Mouse (Mus musculus) layer of hippocampus, adult 9-10 months (tissue): Measurements from ENCODE around the gene Olfr140.

Source experiments
- DNase-seq: peaks from one replicate; pipeline ENCODE4 v3.0.0; 2022; ENCODE audit warnings: low spot score

The Olfr140 gene

GRCm38 (mm10) chr2:90063494-90063893 is at the start of gene Olfr140:
TSS of gene Olfr140 (minus strand) at chr2:90063594.
- DNase-seq = no peak

DNA sequence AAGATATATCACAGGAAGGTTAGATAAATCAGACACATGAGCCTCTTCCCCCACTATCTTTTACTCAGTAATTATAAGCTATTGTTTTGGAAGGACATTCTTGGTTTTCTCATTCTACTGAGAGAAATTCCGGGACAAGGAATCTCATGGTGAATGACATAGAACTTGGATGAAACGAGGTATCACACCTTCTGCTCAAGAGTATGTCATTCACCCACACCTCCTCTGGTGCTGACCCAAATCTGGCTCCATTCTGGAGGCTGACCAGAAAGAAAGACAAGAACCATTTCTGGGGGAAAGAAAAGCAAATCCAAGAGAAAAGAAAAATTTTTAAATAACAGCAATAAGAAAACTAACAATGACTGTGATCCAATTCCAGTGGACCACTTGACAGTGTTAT is 6.7 kb upstream of the Olfr140 start:
- DNase-seq = no peak

DNA sequence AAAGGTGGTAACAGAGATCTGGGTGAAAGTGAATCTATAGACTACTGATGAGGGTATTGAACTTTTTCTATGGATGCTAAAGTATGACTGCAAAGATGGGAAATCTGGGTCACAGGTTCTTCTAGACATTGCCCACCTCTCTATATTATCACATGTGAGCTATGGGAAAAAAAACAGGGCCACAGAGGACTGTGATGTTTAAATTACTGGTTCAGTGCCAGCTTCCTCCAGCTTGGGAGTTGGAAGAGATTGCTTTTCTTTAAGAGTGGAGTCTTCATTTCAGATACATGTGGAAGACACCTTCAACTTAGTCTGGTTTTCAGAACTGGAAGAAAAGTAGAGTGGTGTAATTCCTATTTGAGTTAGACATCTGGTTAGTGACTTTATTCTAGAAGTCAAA is 28.4 kb downstream of the Olfr140 start, which contains the start of gene Olfr1265:
Olfr1265 (plus strand) TSS at position 301 of the 400 bp plus-strand sequence.
- no peak for DNase-seq

- DNase-seq = no peak
Observed at GRCm38 (mm10) chr2:90025477-90025876, 37.9 kb downstream of the Olfr140 start, which contains the start of gene Olfr1264. TSS of gene Olfr1264 (minus strand) at chr2:90025577.

DNA sequence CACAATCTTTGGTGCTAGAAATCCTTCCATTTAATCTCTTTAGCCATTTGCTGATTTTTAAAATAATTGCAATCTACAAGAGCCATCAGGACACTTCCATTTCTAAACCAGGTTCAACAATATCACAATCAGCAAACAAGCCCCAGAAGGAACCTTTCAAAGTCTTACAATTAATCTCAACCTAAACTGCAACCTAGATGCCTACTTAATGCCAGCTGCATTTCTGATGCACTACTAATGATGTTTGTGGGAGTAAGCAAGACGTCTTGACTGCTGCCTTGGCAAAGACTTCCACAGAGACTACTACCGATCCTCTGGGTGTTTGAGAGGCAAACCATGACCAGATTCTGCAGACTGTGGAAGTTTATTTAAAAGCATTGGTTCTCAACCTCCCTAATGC is 51.6 kb downstream of the Olfr140 start, which contains the start of gene Olfr1263:
Olfr1263 (plus strand) TSS at position 301 of the 400 bp plus-strand sequence.
- DNase-seq = no peak

- DNase-seq = no peak
Observed at GRCm38 (mm10) chr2:89999845-90000244, 63.5 kb downstream of the Olfr140 start, which contains the start of gene Olfr1262. TSS of gene Olfr1262 (plus strand) at chr2:90000145.
